ENCODE assay signal across 9 mouse cellular contexts in the genomic region with DNA sequence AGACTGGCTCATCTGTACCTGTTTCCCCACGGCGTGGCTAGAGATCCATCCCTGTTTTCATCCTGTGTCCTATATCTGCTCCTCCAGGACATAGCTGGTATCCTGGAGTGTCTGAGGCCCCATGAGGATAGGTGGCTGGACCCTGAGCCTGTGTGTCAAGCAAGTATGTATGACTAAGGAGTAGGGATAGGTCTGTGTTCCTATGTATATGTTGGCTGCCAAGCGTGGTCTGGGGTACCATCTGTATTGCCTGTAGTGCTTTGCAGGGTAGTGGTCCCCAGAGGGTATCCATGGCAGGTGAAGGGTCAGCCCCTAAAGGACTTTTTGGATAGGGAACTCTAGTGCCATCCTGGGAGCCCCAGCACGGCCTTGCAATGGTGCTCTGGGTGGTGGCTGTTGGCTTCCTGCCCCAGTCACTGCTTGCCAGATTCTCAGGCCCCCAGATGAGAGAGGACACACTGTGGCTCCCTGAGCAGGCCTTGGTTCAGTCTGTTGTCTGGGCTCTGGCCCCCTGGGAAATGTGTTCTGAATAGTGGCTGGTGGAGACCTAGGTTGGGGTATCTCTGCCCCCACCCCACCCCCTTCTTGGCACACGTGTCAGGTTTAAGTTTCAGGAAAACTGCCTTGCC. TPM values are rescaled to one million over a fixed set of nuclear protein-coding genes. Genes with fewer than 3 reads are reported as not detected.
DNase-seq lines count a peak whose midpoint lies in the region; ATAC-seq and TF ChIP-seq lines count a peak whose summit lies in the region.
"Had no signal": no experiment of that assay in that cellular context is flagged by ENCODE, and none has a peak within 500 bp of the region (broad histone marks: within the 10 kb centered on the region; RNA-seq: fewer than 3 reads in every experiment).

No protein-coding gene starts in this region.

- no peak for TF ChIP-seq CTCF in liver, adult 2 months (IDR thresholded peaks at IDR 0.05; ENCODE audit: low read depth, low read length)

- no peak overlapping the region for H3K9ac ChIP-seq in liver, adult 2 months (ENCODE audit: low read depth, low read length)
- peak overlapping the region; percentile 2; the same call in 1 of the 2 replicates for H3K9ac ChIP-seq in forebrain, embryonic 14.5 days (ENCODE audit: low read length)
- H3K9ac ChIP-seq in neural tube, embryonic 15.5 days (replicated peaks), result peak overlapping the region; percentile 21; the same call in 1 of the 2 replicates

- H3K27me3 ChIP-seq in liver, adult 2 months (ENCODE audit: control insufficient read depth, insufficient read depth, low read length), result no peaks in the 10 kb centered on the region
- H3K27me3 ChIP-seq in forebrain, embryonic 14.5 days (replicated peaks; ENCODE audit: control insufficient read depth, insufficient read depth, low read length), result no peaks in the 10 kb centered on the region
- H3K27me3 ChIP-seq in neural tube, embryonic 15.5 days (replicated peaks), result no peaks in the 10 kb centered on the region

- 57% methylated on average over 5 of the region's 5 CpGs for WGBS in liver, adult 2 months
- 83% methylated on average over 5 of the region's 5 CpGs for WGBS in forebrain, embryonic 14.5 days
- WGBS in neural tube, embryonic 15.5 days, result 68% methylated on average over 5 of the region's 5 CpGs

- H3K9me3 ChIP-seq in forebrain, embryonic 14.5 days (replicated peaks; ENCODE audit: control insufficient read depth, low read length), result no peaks in the 10 kb centered on the region
- H3K9me3 ChIP-seq in neural tube, embryonic 15.5 days (replicated peaks), result no peaks in the 10 kb centered on the region

- peak; percentile 19 for DNase-seq in liver, adult 2 months (ENCODE audit: extremely low read depth, low read depth, low spot score)
- no peak for DNase-seq in liver
- peak; percentile 82 for DNase-seq in adrenal gland, postnatal 14 days
- no peak for DNase-seq in forebrain, embryonic 14.5 days (ENCODE audit: low spot score)
- DNase-seq in induced T-regulatory cell, adult 2 months (ENCODE audit: low read depth), result peak; percentile 27
- no peak for DNase-seq in ovary, postnatal 10 days (ENCODE audit: low spot score)
- no peak for DNase-seq in embryo, embryonic 9.5 days (ENCODE audit: extremely low spot score)

- no peaks in the 10 kb centered on the region for H3K36me3 ChIP-seq in liver, adult 2 months (ENCODE audit: control insufficient read depth, insufficient read depth, low read length)
- 0 out of 2 replicates have a peak, but pooled peaks cover 4% of the 10 kb centered on the region for H3K36me3 ChIP-seq in forebrain, embryonic 14.5 days (ENCODE audit: control insufficient read depth, insufficient read depth, low read length)
- H3K36me3 ChIP-seq in neural tube, embryonic 15.5 days, result no peaks in the 10 kb centered on the region

- ATAC-seq in forebrain, embryonic 14.5 days, result no peak
- no peak for ATAC-seq in neural tube, embryonic 15.5 days (ENCODE audit: low FRiP score)

- H3K4me3 ChIP-seq in liver, adult 2 months (ENCODE audit: insufficient read depth, low read depth, low read length), result no peak overlapping the region
- H3K4me3 ChIP-seq in forebrain, embryonic 14.5 days (ENCODE audit: low read depth, low read length), result no peak overlapping the region
- no peak overlapping the region for H3K4me3 ChIP-seq in neural tube, embryonic 15.5 days (replicated peaks)

- peak overlapping the region; percentile 86 for H3K4me2 ChIP-seq in forebrain, embryonic 14.5 days (ENCODE audit: low read length)
- peak overlapping the region; percentile 96; the same call in 1 of the 2 replicates for H3K4me2 ChIP-seq in neural tube, embryonic 15.5 days

- no peak for TF ChIP-seq POLR2A in liver, adult 2 months (IDR thresholded peaks at IDR 0.05; ENCODE audit: extremely low read depth, insufficient read depth, low read length)

- H3K27ac ChIP-seq in liver, adult 2 months (replicated peaks; ENCODE audit: insufficient read depth, low read depth, low read length), result no peak overlapping the region
- no peak overlapping the region for H3K27ac ChIP-seq in forebrain, embryonic 14.5 days (ENCODE audit: low read depth, low read length)
- peak overlapping the region; percentile 11; the same call in 1 of the 2 replicates for H3K27ac ChIP-seq in neural tube, embryonic 15.5 days (replicated peaks)

- H3K4me1 ChIP-seq in liver, adult 2 months (ENCODE audit: control insufficient read depth, insufficient read depth, low read length), result peaks cover 12% of the 10 kb centered on the region
- H3K4me1 ChIP-seq in forebrain, embryonic 14.5 days (ENCODE audit: control insufficient read depth, insufficient read depth, low read length), result peaks cover 16% of the 10 kb centered on the region
- peaks cover 66% of the 10 kb centered on the region for H3K4me1 ChIP-seq in neural tube, embryonic 15.5 days

- H3K79me2 ChIP-seq in liver, adult 2 months (ENCODE audit: control insufficient read depth, insufficient read depth, low read length), result peaks cover 31% of the 10 kb centered on the region; the same call in 1 of the 2 replicates

RNA-seq across cellular contexts. Expression of a gene that starts 2.5 kb away (rescaled TPM):
- total RNA-seq in liver, adult 2 months (2014; rRNA removed), result 6.0 and 8.9 TPM in 2 replicates
- polyA plus RNA-seq in liver, adult 2 months (2012; rRNA removed), result 24.3 and 31.7 TPM in 2 replicates
- 83.7 and 94.0 TPM in 2 replicates for total RNA-seq in adrenal gland, postnatal 14 days (2021)
- polyA plus RNA-seq in forebrain, embryonic 14.5 days (2014; fragmentation: Nextera tagmentation; extraction: Ambion mirVana), result 16.6 and 18.7 TPM in 2 replicates
- 14.3 and 15.0 TPM in 2 replicates for polyA plus RNA-seq in neural tube, embryonic 15.5 days (2015; fragmentation: Nextera tagmentation; extraction: Ambion mirVana)

RNA-seq across cellular contexts. Expression of a gene that starts 26.3 kb away (rescaled TPM):
- 0.20 TPM in 1 of 2 replicates, not detected in the other for total RNA-seq in liver, adult 2 months (2014; rRNA removed)
- 0.10 and 0.12 TPM in 2 replicates for polyA plus RNA-seq in liver, adult 2 months (2012; rRNA removed)
- 0.37 and 0.49 TPM in 2 replicates for total RNA-seq in adrenal gland, postnatal 14 days (2021)
- not detected in 2 replicates for polyA plus RNA-seq in forebrain, embryonic 14.5 days (2014; fragmentation: Nextera tagmentation; extraction: Ambion mirVana)
- not detected in 2 replicates for polyA plus RNA-seq in neural tube, embryonic 15.5 days (2015; fragmentation: Nextera tagmentation; extraction: Ambion mirVana)
- polyA plus RNA-seq: stomach, embryonic 14.5 days had no signal

RNA-seq across cellular contexts. Expression of a gene that starts 39.5 kb away (rescaled TPM):
- 24.3 and 37.3 TPM in 2 replicates for total RNA-seq in liver, adult 2 months (2014; rRNA removed)
- polyA plus RNA-seq in liver, adult 2 months (2012; rRNA removed), result 217 and 245 TPM in 2 replicates
- total RNA-seq in adrenal gland, postnatal 14 days (2021), result 152 and 174 TPM in 2 replicates
- polyA plus RNA-seq in forebrain, embryonic 14.5 days (2014; fragmentation: Nextera tagmentation; extraction: Ambion mirVana), result 354 and 404 TPM in 2 replicates
- polyA plus RNA-seq in neural tube, embryonic 15.5 days (2015; fragmentation: Nextera tagmentation; extraction: Ambion mirVana), result 259 and 289 TPM in 2 replicates

RNA-seq across cellular contexts. Expression of a gene that starts 45.6 kb away (rescaled TPM):
- total RNA-seq in liver, adult 2 months (2014; rRNA removed), result 18.3 and 22.2 TPM in 2 replicates
- polyA plus RNA-seq in liver, adult 2 months (2012; rRNA removed), result 17.5 and 25.0 TPM in 2 replicates
- 79.4 and 132 TPM in 2 replicates for total RNA-seq in adrenal gland, postnatal 14 days (2021)
- 32.5 and 46.1 TPM in 2 replicates for polyA plus RNA-seq in forebrain, embryonic 14.5 days (2014; fragmentation: Nextera tagmentation; extraction: Ambion mirVana)
- 53.4 and 404 TPM in 2 replicates for polyA plus RNA-seq in neural tube, embryonic 15.5 days (2015; fragmentation: Nextera tagmentation; extraction: Ambion mirVana)

RNA-seq across cellular contexts. Expression of a gene that starts 55.7 kb away (rescaled TPM):
- 0.09 and 0.34 TPM in 2 replicates for total RNA-seq in liver, adult 2 months (2014; rRNA removed)
- 0.15 and 0.45 TPM in 2 replicates for polyA plus RNA-seq in liver, adult 2 months (2012; rRNA removed)
- 3.1 and 3.7 TPM in 2 replicates for total RNA-seq in adrenal gland, postnatal 14 days (2021)
- 9.5 and 10.2 TPM in 2 replicates for polyA plus RNA-seq in forebrain, embryonic 14.5 days (2014; fragmentation: Nextera tagmentation; extraction: Ambion mirVana)
- polyA plus RNA-seq in neural tube, embryonic 15.5 days (2015; fragmentation: Nextera tagmentation; extraction: Ambion mirVana), result 19.6 and 36.6 TPM in 2 replicates

Comparison
In these comparisons a context has a peak if more than half of its experiments do, and no peak if none do; other contexts are left out.
1. DNase-seq: peak in liver, adult 2 months (single experiment), adrenal gland, postnatal 14 days (single experiment) and induced T-regulatory cell, adult 2 months (single experiment); none in liver (single experiment), forebrain, embryonic 14.5 days (single experiment), ovary, postnatal 10 days (single experiment) and embryo, embryonic 9.5 days (single experiment).